Mouse (Mus musculus) kidney, postnatal 0 days (tissue): ENCODE results near the gene Plekhg5. TPM values are rescaled to one million over a fixed set of nuclear protein-coding genes. Genes with fewer than 3 reads are reported as not detected.

ENCODE experiments used
- ATAC-seq: fragments of 200-750 bp; cut with Nextera tagmentation; replicated peaks from 2 replicates; pipeline ENCODE4 v1.8.0; 2017; ENCODE audit warnings: low read depth, moderate number of reproducible peaks, moderate TSS enrichment, moderate library complexity; ENCODE audit not compliant: low FRiP score
- DNase-seq: peaks from one replicate; pipeline ENCODE4 v3.0.0-alpha.2; 2016; ENCODE audit warnings: low spot score
- H3K27ac ChIP-seq: fragments of 300-500 bp; sonication (generic); 2 replicates; pipeline ENCODE4 v1.5.1; 2014; ENCODE audit warnings: mild to moderate bottlenecking
- H3K27me3 ChIP-seq: fragments of 300-500 bp; sonication (generic); 2 replicates; pipeline ENCODE4 v1.6.1; 2014; ENCODE audit warnings: low read length, mixed read lengths; ENCODE audit not compliant: insufficient read depth
- H3K36me3 ChIP-seq: fragments of 300-500 bp; sonication (generic); 2 replicates; pipeline ENCODE4 v1.6.1; 2014; ENCODE audit warnings: low read length, mixed read lengths; ENCODE audit not compliant: insufficient read depth
- H3K4me1 ChIP-seq: fragments of 300-500 bp; sonication (generic); replicated peaks from 2 replicates; pipeline ENCODE4 v1.6.1; 2014; ENCODE audit warnings: antibody characterized with exemption, low read length, mixed read lengths; ENCODE audit not compliant: insufficient read depth
- H3K4me2 ChIP-seq: fragments of 300-500 bp; sonication (generic); 2 replicates; pipeline ENCODE4 v1.6.1; 2014; ENCODE audit warnings: mild to moderate bottlenecking, low read length, moderate library complexity, mixed read lengths
- H3K4me3 ChIP-seq: fragments of 300-500 bp; sonication (generic); replicated peaks from 2 replicates; pipeline ENCODE4 v1.5.1; 2014; ENCODE audit warnings: low read depth, low read length
- H3K9ac ChIP-seq: fragments of 300-500 bp; sonication (generic); 2 replicates; pipeline ENCODE4 v1.6.1; 2014; ENCODE audit warnings: low read depth, low read length
- H3K9me3 ChIP-seq: fragments of 300-500 bp; sonication (generic); replicated peaks from 2 replicates; pipeline ENCODE4 v1.6.1; 2016; ENCODE audit warnings: low read length, inconsistent platforms, mixed read lengths
- CTCF ChIP-seq: IDR thresholded peaks from 2 replicates; pipeline ENCODE4 v1.5.1; 2016; ENCODE audit warnings: antibody characterized with exemption, low read depth, mild to moderate bottlenecking, moderate library complexity
- WGBS: fragments of 180-500 bp; shearing (Covaris S2); extraction: QIAGEN DNeasy Blood & Tissue Kit; methylation state at CpG from one replicate; pipeline ENCODE4 v1.1.7; 2014; 5-methylcytosine and 5-hydroxymethylcytosine counted together
- polyA plus RNA-seq: library from polyadenylated mRNA; unstranded; fragments of >200 nt; fragmentation: Nextera tagmentation; extraction: Ambion mirVana; gene quantifications from 2 replicates; pipeline ENCODE4 v1.2.1, GENCODE M21; 2015

Gene Plekhg5
- polyA plus RNA-seq, 1 experiment from 2014 or later, result 18.3 TPM

- no peak for ATAC-seq
- Histone ChIP-seq H3K36me3 (peaks cover 23% of the 10 kb centered on the region), H3K27ac (peak overlapping the region; percentile 50; the same call in 1 of the 2 replicates), H3K9me3 (no peaks in the 10 kb centered on the region), H3K4me3 (no peak overlapping the region), H3K27me3 (no peaks in the 10 kb centered on the region), H3K9ac (no peak overlapping the region), H3K4me2 (no peak overlapping the region), H3K4me1 (peaks cover 15% of the 10 kb centered on the region; the same call in 1 of the 2 replicates)
- TF ChIP-seq CTCF, result no peak
- DNase-seq, result no peak
- WGBS, result 45% methylated on average over 11 of the region's 11 CpGs
Measured at GRCm38 (mm10) chr4:152100541-152100940, 28.2 kb downstream of the Plekhg5 start.

- peak; percentile 63 for DNase-seq
- H3K36me3 ChIP-seq, result peaks cover 24% of the 10 kb centered on the region
- 31% methylated on average over 7 of the region's 7 CpGs for WGBS
- peak overlapping the region; percentile 50; the same call in 1 of the 2 replicates for H3K27ac ChIP-seq
- peaks cover 15% of the 10 kb centered on the region; the same call in 1 of the 2 replicates for H3K4me1 ChIP-seq
- no peaks in the 10 kb centered on the region for H3K27me3 ChIP-seq
- H3K9me3 ChIP-seq, result no peaks in the 10 kb centered on the region
- no peak for ATAC-seq
- H3K4me2 ChIP-seq, result no peak overlapping the region
- H3K9ac ChIP-seq, result no peak overlapping the region
- no peak for TF ChIP-seq CTCF
- H3K4me3 ChIP-seq, result no peak overlapping the region
Measured at GRCm38 (mm10) chr4:152101081-152101653, 28.9 kb downstream of the Plekhg5 start.

GRCm38 (mm10) chr4:152101921-152102320 is 29.6 kb downstream of the Plekhg5 start:
- Histone ChIP-seq H3K9ac (no peak overlapping the region), H3K4me3 (no peak overlapping the region), H3K27ac (no peak overlapping the region), H3K27me3 (no peaks in the 10 kb centered on the region), H3K36me3 (peaks cover 24% of the 10 kb centered on the region), H3K4me1 (peaks cover 16% of the 10 kb centered on the region; the same call in 1 of the 2 replicates), H3K9me3 (no peaks in the 10 kb centered on the region), H3K4me2 (no peak overlapping the region)
- 92% methylated on average over 16 of the region's 16 CpGs for WGBS
- ATAC-seq (no peak), DNase-seq (no peak)
- TF ChIP-seq CTCF, result no peak

DNA sequence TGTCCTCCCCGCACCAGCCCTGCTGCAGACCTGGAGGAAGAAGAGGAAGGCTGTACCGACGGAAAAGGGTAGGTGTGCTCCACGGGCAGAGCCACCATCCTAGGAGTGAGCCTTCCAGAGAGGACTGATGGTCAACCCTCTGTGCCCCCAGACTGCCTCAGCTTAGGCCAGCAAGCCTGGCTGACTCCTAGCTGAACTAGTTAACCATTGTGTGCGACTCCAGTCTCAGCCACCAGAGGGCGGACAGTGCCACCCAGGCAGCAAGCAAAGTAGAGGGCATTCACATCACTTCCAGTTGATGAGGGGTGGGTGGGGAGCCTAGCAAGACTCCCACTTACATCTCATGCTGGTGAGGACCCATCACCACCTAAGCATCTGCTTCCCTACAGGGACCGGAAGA is 30.7 kb downstream of the Plekhg5 start:
- H3K9me3 ChIP-seq, result no peaks in the 10 kb centered on the region
- H3K9ac ChIP-seq, result no peak overlapping the region
- no peak overlapping the region for H3K27ac ChIP-seq
- H3K4me2 ChIP-seq, result no peak overlapping the region
- H3K4me3 ChIP-seq, result no peak overlapping the region
- H3K4me1 ChIP-seq, result peaks cover 19% of the 10 kb centered on the region; the same call in 1 of the 2 replicates
- no peaks in the 10 kb centered on the region for H3K27me3 ChIP-seq
- WGBS, result 49% methylated on average over 7 of the region's 7 CpGs
- ATAC-seq (no peak), DNase-seq (peak; percentile 65)
- peaks cover 24% of the 10 kb centered on the region for H3K36me3 ChIP-seq
- peak; percentile 88 for TF ChIP-seq CTCF

GRCm38 (mm10) chr4:152106746-152107145 is 34.4 kb downstream of the Plekhg5 start:
- Histone ChIP-seq H3K4me1 (peaks cover 9% of the 10 kb centered on the region; the same call in 1 of the 2 replicates), H3K27me3 (no peaks in the 10 kb centered on the region), H3K4me2 (no peak overlapping the region), H3K27ac (peak overlapping the region; percentile 93), H3K9me3 (no peaks in the 10 kb centered on the region), H3K36me3 (peaks cover 30% of the 10 kb centered on the region), H3K9ac (no peak overlapping the region), H3K4me3 (no peak overlapping the region)
- no peak for DNase-seq
- peak; percentile 55 for TF ChIP-seq CTCF
- ATAC-seq, result 0 out of 2 replicates have a peak, but pooled peaks have one; percentile 6
- 61% methylated on average over 9 of the region's 9 CpGs for WGBS

DNA sequence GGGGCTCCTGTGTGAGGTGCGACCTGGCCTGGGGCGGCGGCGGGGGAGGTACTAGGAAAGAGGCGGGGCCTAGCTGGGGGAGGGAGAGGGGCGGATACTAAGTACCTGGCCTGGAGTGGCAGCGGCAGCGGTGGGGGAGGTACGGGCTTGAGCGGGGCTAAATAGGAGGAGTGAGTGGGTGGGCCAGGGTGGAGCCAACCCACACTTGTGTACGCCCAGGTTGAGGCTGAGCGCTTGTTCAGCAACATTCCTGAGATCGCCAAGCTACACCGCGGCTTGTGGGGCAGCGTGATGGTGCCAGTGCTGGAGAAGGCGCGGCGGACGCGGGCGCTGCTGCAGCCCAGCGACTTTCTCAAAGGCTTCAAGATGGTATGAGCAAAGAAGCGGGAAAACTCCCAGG is 35.2 kb downstream of the Plekhg5 start:
- TF ChIP-seq CTCF, result no peak
- Histone ChIP-seq H3K4me1 (peaks cover 8% of the 10 kb centered on the region; the same call in 1 of the 2 replicates), H3K4me3 (peak overlapping the region; percentile 29), H3K9ac (0 out of 2 replicates have a peak overlapping the region, but pooled peaks have one; percentile 24), H3K36me3 (peaks cover 26% of the 10 kb centered on the region), H3K27me3 (no peaks in the 10 kb centered on the region), H3K27ac (peak overlapping the region; percentile 93), H3K4me2 (peak overlapping the region; percentile 70), H3K9me3 (no peaks in the 10 kb centered on the region)
- 26% methylated on average over 24 of the region's 24 CpGs for WGBS
- ATAC-seq (peak; percentile 89), DNase-seq (peak; percentile 78)
